Mouse (Mus musculus): ENCODE results near the gene Plpp3. TPM values are rescaled to one million over a fixed set of nuclear protein-coding genes. Genes with fewer than 3 reads are reported as not detected.
"Not testable (repeated sequence)": the region's sequence is repeated elsewhere in the genome, so short reads cannot be mapped to it uniquely, and the experiment has no call there.

Gene Plpp3
- polyA plus RNA-seq, 1 experiment from 2014 or later = 60.2 TPM

- Histone ChIP-seq H3K36me3 (ENCODE audit: control insufficient read depth, insufficient read depth, low read length) (no peaks in the 10 kb centered on the region), H3K4me3 (ENCODE audit: low read depth, low read length) (no peak overlapping the region), H3K9ac (ENCODE audit: low read length) (no peak overlapping the region), H3K9me3 (ENCODE audit: control insufficient read depth, low read length) (no peaks in the 10 kb centered on the region), H3K27ac (replicated peaks) (no peak overlapping the region), H3K4me1 (replicated peaks; ENCODE audit: control insufficient read depth, insufficient read depth) (no peaks in the 10 kb centered on the region), H3K4me2 (replicated peaks; ENCODE audit: low read depth) (no peak overlapping the region), H3K27me3 (ENCODE audit: control insufficient read depth, insufficient read depth, low read length) (no peaks in the 10 kb centered on the region)
- 76% methylated on average over 12 of the region's 12 CpGs for WGBS
- DNase-seq (ENCODE audit: low spot score) (no peak), ATAC-seq (ENCODE audit: low FRiP score, low TSS enrichment) (no peak)
- TF ChIP-seq EP300 (optimal IDR thresholded peaks at IDR 0.05) (no peak), CTCF (IDR thresholded peaks at IDR 0.05; ENCODE audit: low read depth) (no peak)
Measured at GRCm38 (mm10) chr4:105262358-105262757, 105.2 kb downstream of the Plpp3 start.

- Histone ChIP-seq H3K4me1 (replicated peaks; ENCODE audit: control insufficient read depth, insufficient read depth) (no peaks in the 10 kb centered on the region), H3K9ac (ENCODE audit: low read length) (no peak overlapping the region), H3K4me3 (ENCODE audit: low read depth, low read length) (no peak overlapping the region), H3K9me3 (ENCODE audit: control insufficient read depth, low read length) (no peaks in the 10 kb centered on the region), H3K27me3 (ENCODE audit: control insufficient read depth, insufficient read depth, low read length) (no peaks in the 10 kb centered on the region), H3K36me3 (ENCODE audit: control insufficient read depth, insufficient read depth, low read length) (no peaks in the 10 kb centered on the region), H3K27ac (replicated peaks) (no peak overlapping the region), H3K4me2 (replicated peaks; ENCODE audit: low read depth) (no peak overlapping the region)
- TF ChIP-seq EP300 (optimal IDR thresholded peaks at IDR 0.05) (no peak), CTCF (IDR thresholded peaks at IDR 0.05; ENCODE audit: low read depth) (no peak)
- no peak for ATAC-seq (ENCODE audit: low FRiP score, low TSS enrichment)
- 90% methylated on average over 8 of the region's 8 CpGs for WGBS
- no peak for DNase-seq (ENCODE audit: low spot score)
Measured at GRCm38 (mm10) chr4:105263600-105263999, 106.5 kb downstream of the Plpp3 start.

GRCm38 (mm10) chr4:105265041-105265440 is 107.9 kb downstream of the Plpp3 start:
- 82% methylated on average over 8 of the region's 8 CpGs for WGBS
- DNase-seq (ENCODE audit: low spot score) (no peak), ATAC-seq (ENCODE audit: low FRiP score, low TSS enrichment) (no peak)
- Histone ChIP-seq H3K27me3 (ENCODE audit: control insufficient read depth, insufficient read depth, low read length) (no peaks in the 10 kb centered on the region), H3K4me1 (replicated peaks; ENCODE audit: control insufficient read depth, insufficient read depth) (no peaks in the 10 kb centered on the region), H3K4me3 (ENCODE audit: low read depth, low read length) (no peak overlapping the region), H3K27ac (replicated peaks) (no peak overlapping the region), H3K36me3 (ENCODE audit: control insufficient read depth, insufficient read depth, low read length) (no peaks in the 10 kb centered on the region), H3K4me2 (replicated peaks; ENCODE audit: low read depth) (no peak overlapping the region), H3K9ac (ENCODE audit: low read length) (no peak overlapping the region), H3K9me3 (ENCODE audit: control insufficient read depth, low read length) (no peaks in the 10 kb centered on the region)
- TF ChIP-seq EP300 (optimal IDR thresholded peaks at IDR 0.05) (no peak), CTCF (IDR thresholded peaks at IDR 0.05; ENCODE audit: low read depth) (no peak)

- TF ChIP-seq CTCF (IDR thresholded peaks at IDR 0.05; ENCODE audit: low read depth) = no peak
- Histone ChIP-seq H3K4me3 (ENCODE audit: low read depth, low read length) (no peak overlapping the region), H3K4me1 (replicated peaks; ENCODE audit: control insufficient read depth, insufficient read depth) (no peaks in the 10 kb centered on the region), H3K27me3 (ENCODE audit: control insufficient read depth, insufficient read depth, low read length) (no peaks in the 10 kb centered on the region), H3K36me3 (ENCODE audit: control insufficient read depth, insufficient read depth, low read length) (no peaks in the 10 kb centered on the region), H3K27ac (replicated peaks) (no peak overlapping the region), H3K9ac (ENCODE audit: low read length) (no peak overlapping the region), H3K4me2 (replicated peaks; ENCODE audit: low read depth) (no peak overlapping the region), H3K9me3 (ENCODE audit: control insufficient read depth, low read length) (no peaks in the 10 kb centered on the region)
- no peak for DNase-seq (ENCODE audit: low spot score)
- peak; percentile 57; the same call in 1 of the 2 replicates for ATAC-seq (ENCODE audit: low FRiP score, low TSS enrichment)
- WGBS = 50% methylated on average over 4 of the region's 4 CpGs
Measured at GRCm38 (mm10) chr4:105265678-105266077, 108.5 kb downstream of the Plpp3 start.

GRCm38 (mm10) chr4:105268202-105268730 is 111.1 kb downstream of the Plpp3 start:
- H3K36me3 ChIP-seq (ENCODE audit: control insufficient read depth, insufficient read depth, low read length) = no peaks in the 10 kb centered on the region
- DNase-seq (ENCODE audit: low spot score) (no peak), ATAC-seq (ENCODE audit: low FRiP score, low TSS enrichment) (no peak)
- no peak overlapping the region for H3K4me2 ChIP-seq (replicated peaks; ENCODE audit: low read depth)
- H3K9ac ChIP-seq (ENCODE audit: low read length) = no peak overlapping the region
- no peaks in the 10 kb centered on the region for H3K9me3 ChIP-seq (ENCODE audit: control insufficient read depth, low read length)
- no peaks in the 10 kb centered on the region for H3K4me1 ChIP-seq (replicated peaks; ENCODE audit: control insufficient read depth, insufficient read depth)
- no peak overlapping the region for H3K27ac ChIP-seq (replicated peaks)
- no peak for TF ChIP-seq CTCF (IDR thresholded peaks at IDR 0.05; ENCODE audit: low read depth)
- TF ChIP-seq EP300 (optimal IDR thresholded peaks at IDR 0.05) = no peak
- H3K4me3 ChIP-seq (ENCODE audit: low read depth, low read length) = no peak overlapping the region
- WGBS = 61% methylated on average over 6 of the region's 6 CpGs
- H3K27me3 ChIP-seq (ENCODE audit: control insufficient read depth, insufficient read depth, low read length) = no peaks in the 10 kb centered on the region

DNA sequence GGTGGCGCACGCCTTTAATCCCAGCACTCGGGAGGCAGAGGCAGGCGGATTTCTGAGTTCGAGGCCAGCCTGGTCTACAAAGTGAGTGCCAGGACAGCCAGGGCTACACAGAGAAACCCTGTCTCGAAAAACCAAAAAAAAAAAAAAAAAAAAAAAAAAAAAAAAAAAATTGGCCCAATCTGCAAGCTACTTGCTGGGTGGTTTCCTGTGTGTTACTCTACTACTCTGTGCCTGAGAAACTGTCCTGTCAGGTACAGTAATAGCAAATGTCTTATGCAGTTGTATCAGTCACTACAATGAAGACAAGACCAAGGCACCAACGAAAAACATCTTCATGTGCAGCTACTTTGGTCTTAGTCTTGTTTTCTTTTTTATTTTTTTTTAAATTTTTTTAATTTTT is 112.3 kb downstream of the Plpp3 start:
- H3K9me3 ChIP-seq (ENCODE audit: control insufficient read depth, low read length); H3K4me3 ChIP-seq (ENCODE audit: low read depth, low read length); H3K4me1 ChIP-seq (replicated peaks; ENCODE audit: control insufficient read depth, insufficient read depth); DNase-seq (ENCODE audit: low spot score); ATAC-seq (ENCODE audit: low FRiP score, low TSS enrichment); H3K27ac ChIP-seq (replicated peaks); H3K4me2 ChIP-seq (replicated peaks; ENCODE audit: low read depth); H3K36me3 ChIP-seq (ENCODE audit: control insufficient read depth, insufficient read depth, low read length); H3K27me3 ChIP-seq (ENCODE audit: control insufficient read depth, insufficient read depth, low read length); H3K9ac ChIP-seq (ENCODE audit: low read length): not testable (repeated sequence)
- whole genome bisulfite sequencing = 93% methylated on average over 4 of the region's 7 CpGs
